Mouse (Mus musculus) spleen, adult 10 weeks (tissue): ENCODE data around the gene Rims3. TPM values are rescaled to one million over a fixed set of nuclear protein-coding genes. Genes with fewer than 3 reads are reported as not detected.

Source experiments
- polyA plus RNA-seq: library from polyadenylated mRNA; stranded (reverse); fragments of 350-450 nt; fragmentation: Illumina TruSeq; extraction: RNeasy Lipid Tissue Mini Kit (QIAGEN cat#74804); gene quantifications from one replicate; pipeline ENCODE4 v1.2.3, GENCODE M21; 2015; ENCODE audit warnings: low replicate concordance; ENCODE audit not compliant: insufficient read depth

Gene Rims3
- 8.0 TPM for polyA plus RNA-seq

DNA sequence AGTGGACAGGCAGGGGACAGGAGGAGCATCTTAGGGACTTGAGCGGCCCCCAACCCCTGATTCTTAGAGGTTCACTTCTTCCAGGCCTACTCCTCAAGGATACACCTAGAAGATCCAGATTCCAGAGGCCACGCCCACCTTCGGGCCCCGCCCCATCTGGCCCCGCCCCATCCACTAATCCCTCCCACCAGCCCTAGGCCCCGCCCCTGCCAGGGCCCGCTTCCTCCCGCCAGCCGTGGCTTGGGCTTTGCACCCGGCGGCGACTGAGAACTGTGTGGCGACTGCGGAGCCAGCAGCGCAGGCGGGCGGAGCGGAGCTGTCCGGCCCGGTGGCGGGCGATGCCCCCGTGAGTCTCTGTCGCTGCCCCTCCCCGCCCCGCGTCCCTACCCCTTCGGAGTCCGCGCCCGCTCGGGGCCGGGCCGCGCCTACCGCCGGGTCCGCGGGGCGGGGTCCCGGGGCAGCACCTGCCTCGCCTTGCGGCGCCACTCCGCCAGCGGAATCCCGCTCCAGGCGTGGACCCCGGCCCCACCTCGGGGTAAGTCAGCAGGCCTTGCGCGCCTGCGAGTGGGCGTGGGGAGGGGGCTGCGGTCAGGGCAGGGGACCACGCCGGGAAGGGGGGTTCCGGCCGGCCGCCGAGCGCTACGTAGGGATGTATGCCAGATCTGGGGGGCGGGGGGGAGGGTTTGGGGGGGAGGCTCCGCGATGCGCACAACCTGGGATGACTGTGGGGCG lies at the start of gene Rims3:
Gene Rims3 (plus strand): TSS at position 229 of the 732 bp plus-strand sequence.

DNA sequence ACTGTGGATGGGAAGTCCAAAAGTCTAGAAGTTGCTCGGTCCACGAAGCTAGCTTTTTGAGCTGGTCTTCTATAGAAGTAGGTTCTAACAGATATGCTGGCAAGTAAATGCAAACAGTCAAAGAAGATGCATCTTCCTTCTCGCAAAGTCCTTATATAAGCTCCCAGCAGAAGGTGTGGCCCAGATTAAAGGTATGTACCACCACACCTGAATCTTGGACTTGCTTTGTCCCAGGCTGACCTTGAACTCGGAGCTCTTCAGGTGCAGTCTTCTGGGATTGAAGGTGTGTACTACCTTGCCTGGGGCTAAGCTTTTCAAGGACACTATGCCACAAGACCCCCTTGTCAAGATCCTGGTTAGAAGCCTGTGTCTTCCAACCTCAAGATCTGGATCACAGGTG lies 23.1 kb upstream of the Rims3 start, which contains the start of gene Nfyc:
Gene Nfyc (minus strand): TSS at position 101 of the 400 bp plus-strand sequence.

DNA sequence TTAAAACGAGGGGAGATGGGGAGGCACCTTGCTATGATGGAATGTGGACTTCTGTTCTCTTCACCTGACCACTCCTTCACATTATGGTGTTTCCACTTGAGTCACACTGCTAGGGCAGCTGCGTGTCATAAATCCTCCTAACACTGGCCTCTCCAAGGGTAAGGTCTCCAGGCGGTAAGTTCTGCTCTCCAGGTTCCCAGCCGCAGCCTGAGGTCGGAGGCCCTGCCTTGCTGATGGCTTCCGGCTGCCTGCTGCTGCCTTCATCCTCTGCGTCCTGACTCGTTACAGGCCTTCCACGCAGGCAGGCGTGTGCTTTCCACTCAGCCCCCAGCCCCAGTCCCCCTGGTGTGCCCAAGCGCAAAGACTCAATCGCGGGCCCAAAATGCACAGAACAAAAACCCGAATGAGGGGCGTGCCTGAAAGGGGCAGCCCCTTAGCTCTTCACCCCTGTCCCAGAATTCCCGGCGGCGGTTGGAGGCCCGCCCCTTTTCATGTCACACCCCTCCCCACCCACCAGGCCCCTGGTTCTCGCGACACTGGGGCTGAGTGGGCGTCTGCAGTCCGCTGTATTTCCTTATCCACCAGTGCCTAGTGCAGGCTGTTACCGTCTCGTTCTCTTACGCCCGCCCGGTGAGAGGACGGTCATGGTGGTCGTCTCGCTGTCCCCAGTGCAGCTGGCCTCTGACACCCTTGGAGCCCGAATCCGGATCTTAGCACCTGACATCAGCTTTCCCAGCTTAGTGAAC lies 70.1 kb downstream of the Rims3 start, which contains the start of gene Exo5:
Gene Exo5 (minus strand): TSS at position 464 of the 746 bp plus-strand sequence.

Other genes starting within 250 kb of the Rims3 start
- 0.32 TPM for gene Cited4, start 188.2 kb upstream of the Rims3 start, polyA plus RNA-seq
- 0.12 TPM for gene Kcnq4, start 106.2 kb upstream of the Rims3 start, polyA plus RNA-seq
- 51.9 TPM for gene Nfyc, start 23.2 kb upstream of the Rims3 start, polyA plus RNA-seq
- gene Exo5, start 70.2 kb downstream of the Rims3 start, polyA plus RNA-seq = 21.1 TPM
- gene Zfp69, start 96.9 kb downstream of the Rims3 start, polyA plus RNA-seq = 4.8 TPM
- 205 TPM for gene Smap2, start 162.4 kb downstream of the Rims3 start, polyA plus RNA-seq
- gene Col9a2, start 184.6 kb downstream of the Rims3 start, polyA plus RNA-seq = 0.07 TPM
- 45.3 TPM for gene Zmpste24, start 243.4 kb downstream of the Rims3 start, polyA plus RNA-seq